Mouse (Mus musculus) thymus, adult 2 months (tissue): ENCODE measurements around the gene Eaf1.

Experiments
- CTCF ChIP-seq: fragments of 200-500 bp; IDR thresholded peaks from 2 replicates; pipeline ENCODE4 v1.5.1; 2012; ENCODE audit warnings: mild to moderate bottlenecking, control low read depth, low read length, moderate library complexity, borderline replicate concordance; ENCODE audit not compliant: control insufficient read depth, poor library complexity, insufficient read depth; ENCODE audit errors: extremely low read depth
- POLR2A ChIP-seq: fragments of 200-500 bp; IDR thresholded peaks from 2 replicates; pipeline ENCODE4 v1.6.1; 2012; ENCODE audit warnings: mild to moderate bottlenecking, low read length, control low read depth, moderate library complexity; ENCODE audit not compliant: control insufficient read depth, poor library complexity, insufficient read depth; ENCODE audit errors: extremely low read depth

DNA sequence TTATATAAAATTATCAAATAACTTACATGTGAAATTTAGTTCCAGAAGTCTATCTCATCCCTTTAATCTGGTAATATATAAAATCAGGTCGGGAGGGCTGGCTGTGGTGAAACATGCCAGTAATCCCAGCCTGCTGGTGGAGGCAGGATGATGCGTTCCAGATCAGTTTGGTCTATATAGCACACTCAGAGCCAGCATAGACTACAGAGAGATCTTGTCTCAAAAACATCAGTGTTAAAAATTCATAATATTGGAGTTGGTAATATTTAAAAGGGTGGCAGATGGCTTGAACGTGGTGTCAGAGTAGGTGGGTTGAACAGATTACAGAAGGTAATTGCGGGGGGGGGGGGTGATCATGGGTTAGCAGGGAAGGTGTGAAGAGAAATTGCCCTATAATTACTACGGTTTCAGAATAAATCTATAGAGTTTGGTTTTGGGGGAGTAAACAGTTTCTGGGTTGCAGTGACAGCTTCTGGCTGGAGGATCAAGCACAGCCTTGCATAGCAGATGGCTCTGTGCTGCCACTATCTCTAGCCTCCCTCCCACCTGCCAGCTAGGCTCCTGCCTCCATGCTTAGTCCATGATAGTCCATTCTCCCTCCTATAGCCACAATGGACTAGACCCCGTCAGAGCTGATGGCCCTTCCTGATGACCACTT lies 38.0 kb upstream of the Eaf1 start:
- TF ChIP-seq CTCF (no peak), POLR2A (no peak)
